Mouse (Mus musculus) telencephalon, adult 2 months (tissue): ENCODE measurements around the gene Dbp.

ENCODE experiments used
- DNase-seq: peaks from one replicate; pipeline ENCODE4 v3.0.0-alpha.2; 2011; ENCODE audit warnings: low read depth, low spot score

Dbp gene

GRCm38 (mm10) chr7:45693921-45694591 is 10.8 kb upstream of the Dbp start, which contains the start of gene Sec1:
Sec1 (minus strand) TSS chr7:45694402.
- DNase-seq: no peak

- no peak for DNase-seq
Observed at GRCm38 (mm10) chr7:45695098-45695497, 9.8 kb upstream of the Dbp start.

GRCm38 (mm10) chr7:45697894-45698293 is 7.0 kb upstream of the Dbp start:
- no peak for DNase-seq

GRCm38 (mm10) chr7:45699523-45700141 is 5.3 kb upstream of the Dbp start, which contains the start of gene Car11:
Car11 (plus strand) TSS chr7:45699843.
- DNase-seq: no peak

- peak; percentile 92 for DNase-seq
Observed at GRCm38 (mm10) chr7:45700301-45701015, 4.4 kb upstream of the Dbp start.

GRCm38 (mm10) chr7:45701072-45701471 is 3.8 kb upstream of the Dbp start:
- DNase-seq: no peak

GRCm38 (mm10) chr7:45701607-45702006 is 3.3 kb upstream of the Dbp start:
- DNase-seq: no peak

GRCm38 (mm10) chr7:45702316-45702715 is 2.6 kb upstream of the Dbp start:
- DNase-seq: no peak

- DNase-seq: no peak
Observed at GRCm38 (mm10) chr7:45702809-45703520, 1.9 kb upstream of the Dbp start.

- DNase-seq: no peak
Observed at GRCm38 (mm10) chr7:45703521-45704033, 1.3 kb upstream of the Dbp start.

GRCm38 (mm10) chr7:45704046-45704559 is 785 bp upstream of the Dbp start:
- DNase-seq: peak; percentile 95

GRCm38 (mm10) chr7:45705443-45705864 is 566 bp downstream of the Dbp start:
- no peak for DNase-seq

- no peak for DNase-seq
Observed at GRCm38 (mm10) chr7:45705873-45706281, 989 bp downstream of the Dbp start.

GRCm38 (mm10) chr7:45706721-45707241 is 1.9 kb downstream of the Dbp start:
- DNase-seq: no peak

GRCm38 (mm10) chr7:45707375-45707967 is 2.6 kb downstream of the Dbp start:
- DNase-seq: peak; percentile 84

- DNase-seq: no peak
Observed at GRCm38 (mm10) chr7:45708221-45708761, 3.4 kb downstream of the Dbp start.

GRCm38 (mm10) chr7:45709036-45709435 is 4.1 kb downstream of the Dbp start:
- no peak for DNase-seq

GRCm38 (mm10) chr7:45709677-45710355 is 4.9 kb downstream of the Dbp start:
- no peak for DNase-seq

- DNase-seq: no peak
Observed at GRCm38 (mm10) chr7:45710477-45711191, 5.7 kb downstream of the Dbp start.
